Mouse (Mus musculus) kidney, adult 2 months (tissue): ENCODE results near the gene Smc6.

Experiments used
- CTCF ChIP-seq: fragments of 200-500 bp; conservative IDR thresholded peaks from 2 replicates; pipeline ENCODE4 v1.5.1; 2011; ENCODE audit warnings: low read depth, mild to moderate bottlenecking, control low read depth, low read length, moderate library complexity, mixed read lengths; ENCODE audit not compliant: insufficient read depth, insufficient read length
- POLR2A ChIP-seq: fragments of 200-500 bp; IDR thresholded peaks from one replicate; pipeline ENCODE4 v1.6.1; 2011; ENCODE audit warnings: low read depth, low read length, control low read depth

- TF ChIP-seq POLR2A: no peak
- TF ChIP-seq CTCF: no peak
These were observed 15.4 kb upstream of the Smc6 start for GRCm38 (mm10) chr12:11250322-11250721.
